ENCODE assay signal across 8 mouse cellular contexts in the genomic region with DNA sequence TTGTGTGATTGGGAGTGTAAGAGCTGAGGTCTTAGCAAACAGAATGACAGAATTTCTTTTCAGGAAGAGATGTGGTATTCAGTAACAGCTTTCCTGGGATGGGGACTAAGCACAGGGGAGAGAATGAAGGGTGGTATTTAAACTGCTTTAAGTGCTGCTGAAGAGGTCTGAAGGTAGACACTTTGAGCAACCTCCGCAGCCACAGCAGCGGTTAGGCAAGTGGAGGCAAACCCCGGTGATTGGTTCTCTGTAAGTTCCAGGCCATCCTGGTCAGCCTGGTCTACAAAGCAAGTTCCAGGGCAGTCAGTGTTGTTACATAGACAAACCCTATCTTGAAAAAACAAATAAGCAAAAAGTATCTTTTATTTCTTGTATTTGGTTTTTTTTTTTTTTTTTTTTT. TPM values are rescaled to one million over a fixed set of nuclear protein-coding genes. Genes with fewer than 3 reads are reported as not detected.
A peak's percentile ranks its signal among the peaks of the same experiment; 100 is the strongest.
DNase-seq lines count a peak whose midpoint lies in the region; ATAC-seq and TF ChIP-seq lines count a peak whose summit lies in the region.

No protein-coding gene starts in this region.

- no peaks in the 10 kb centered on the region for H3K27me3 ChIP-seq in megakaryocyte, embryonic 14.5 days (replicated peaks)
- H3K27me3 ChIP-seq in forebrain, embryonic 12.5 days = no peaks in the 10 kb centered on the region
- no peaks in the 10 kb centered on the region for H3K27me3 ChIP-seq in liver, embryonic 14.5 days (ENCODE audit: control insufficient read depth, insufficient read depth, low read length)
- H3K27me3 ChIP-seq in stomach, embryonic 15.5 days (replicated peaks) = no peaks in the 10 kb centered on the region

- H3K9me3 ChIP-seq in megakaryocyte, embryonic 14.5 days = no peaks in the 10 kb centered on the region
- H3K9me3 ChIP-seq in forebrain, embryonic 12.5 days = no peaks in the 10 kb centered on the region
- H3K9me3 ChIP-seq in liver, embryonic 14.5 days (ENCODE audit: control insufficient read depth, low read length) = no peaks in the 10 kb centered on the region
- H3K9me3 ChIP-seq in stomach, embryonic 15.5 days = no peaks in the 10 kb centered on the region

- peaks cover 48% of the 10 kb centered on the region for H3K36me3 ChIP-seq in megakaryocyte, embryonic 14.5 days (replicated peaks; ENCODE audit: low read length)
- peaks cover 26% of the 10 kb centered on the region for H3K36me3 ChIP-seq in forebrain, embryonic 12.5 days (replicated peaks)
- peaks cover 28% of the 10 kb centered on the region for H3K36me3 ChIP-seq in liver, embryonic 14.5 days (replicated peaks; ENCODE audit: control insufficient read depth, insufficient read depth, low read depth)
- H3K36me3 ChIP-seq in stomach, embryonic 15.5 days = peaks cover 23% of the 10 kb centered on the region

- TF ChIP-seq CTCF in liver, embryonic 14.5 days (IDR thresholded peaks at IDR 0.05; ENCODE audit: low read depth) = no peak

- H3K4me3 ChIP-seq in megakaryocyte, embryonic 14.5 days (replicated peaks) = peak overlapping the region; percentile 95
- peak overlapping the region; percentile 59 for H3K4me3 ChIP-seq in forebrain, embryonic 12.5 days (replicated peaks)
- peak overlapping the region; percentile 84 to 97 for H3K4me3 ChIP-seq in liver, embryonic 14.5 days (ENCODE audit: insufficient read depth in 1 of 2, low read depth in 2 of 2, low read length in 2 of 2)
- H3K4me3 ChIP-seq in stomach, embryonic 15.5 days (replicated peaks) = peak overlapping the region; percentile 64

- peak overlapping the region; percentile 71; the same call in 1 of the 2 replicates for H3K9ac ChIP-seq in forebrain, embryonic 12.5 days
- peak overlapping the region; percentile 91 for H3K9ac ChIP-seq in liver, embryonic 14.5 days (replicated peaks)
- H3K9ac ChIP-seq in stomach, embryonic 15.5 days = 0 out of 2 replicates have a peak overlapping the region, but pooled peaks have one; percentile 46

- no peak for DNase-seq in liver, embryonic 14.5 days (ENCODE audit: low read depth in 3 of 3, low spot score in 3 of 3)
- DNase-seq in layer of hippocampus, adult 9-10 months (ENCODE audit: low spot score) = no peak
- DNase-seq in urinary bladder, postnatal 36 days (ENCODE audit: low spot score in 2 of 2) = no peak
- no peak for DNase-seq in spleen, postnatal 36 days (ENCODE audit: low spot score in 2 of 2)

- peak overlapping the region; percentile 93 for H3K4me2 ChIP-seq in forebrain, embryonic 12.5 days
- H3K4me2 ChIP-seq in liver, embryonic 14.5 days (ENCODE audit: low read depth) = peak overlapping the region; percentile 71
- peak overlapping the region; percentile 64 for H3K4me2 ChIP-seq in stomach, embryonic 15.5 days

- 32% methylated on average over 3 of the region's 3 CpGs for WGBS in forebrain, embryonic 12.5 days
- WGBS in liver, embryonic 14.5 days (ENCODE audit: insufficient replicate concordance) = 35% methylated on average over 3 of the region's 3 CpGs
- 15% methylated on average over 3 of the region's 3 CpGs for WGBS in stomach, embryonic 15.5 days

- peaks cover 67% of the 10 kb centered on the region for H3K4me1 ChIP-seq in megakaryocyte, embryonic 14.5 days
- H3K4me1 ChIP-seq in forebrain, embryonic 12.5 days = peaks cover 53% of the 10 kb centered on the region
- H3K4me1 ChIP-seq in liver, embryonic 14.5 days (replicated peaks; ENCODE audit: control insufficient read depth in 2 of 2, insufficient read depth in 2 of 2, low read length in 1 of 2) = peaks cover 45 to 60% of the 10 kb centered on the region in 2 experiments
- H3K4me1 ChIP-seq in stomach, embryonic 15.5 days = peaks cover 51% of the 10 kb centered on the region

- H3K27ac ChIP-seq in forebrain, embryonic 12.5 days = peak overlapping the region; percentile 93; the same call in 1 of the 2 replicates
- H3K27ac ChIP-seq in liver, embryonic 14.5 days = peak overlapping the region; percentile 92
- H3K27ac ChIP-seq in stomach, embryonic 15.5 days = peak overlapping the region; percentile 99

- ATAC-seq in megakaryocyte, adult 5-6 weeks (ENCODE audit: poor library complexity, severe bottlenecking) = no peak
- ATAC-seq in forebrain, embryonic 12.5 days (ENCODE audit: low FRiP score) = no peak
- ATAC-seq in liver, embryonic 14.5 days (ENCODE audit: insufficient read depth) = no peak
- ATAC-seq in stomach, embryonic 15.5 days (ENCODE audit: insufficient read depth, low FRiP score, low read depth) = no peak

- TF ChIP-seq EP300 in liver, embryonic 14.5 days (IDR thresholded peaks at IDR 0.05; ENCODE audit: low read depth) = no peak

RNA-seq across cellular contexts. Expression of a gene that starts 1.7 kb away (rescaled TPM):
- 22.7 and 67.6 TPM in 2 replicates for polyA plus RNA-seq in megakaryocyte, embryonic 14.5 days (2012; ENCODE audit: insufficient read depth, low replicate concordance)
- 42.9 and 51.6 TPM in 2 replicates for total RNA-seq in megakaryocyte, adult 5-6 weeks (2015)
- total RNA-seq in megakaryocyte, adult 5-6 weeks (2017) = 52.4 and 55.1 TPM in 2 replicates
- 28.4 and 30.9 TPM in 2 replicates for polyA plus RNA-seq in forebrain, embryonic 12.5 days (2016; fragmentation: Nextera tagmentation; extraction: Ambion mirVana)
- polyA plus RNA-seq in liver, embryonic 14.5 days (2012; rRNA removed) = 36.9 and 38.8 TPM in 2 replicates
- 27.5 and 30.6 TPM in 2 replicates for polyA plus RNA-seq in liver, embryonic 14.5 days (2014; fragmentation: Nextera tagmentation; extraction: Ambion mirVana)
- polyA plus RNA-seq in stomach, embryonic 15.5 days (2015; fragmentation: Nextera tagmentation; extraction: Ambion mirVana) = 84.6 and 103 TPM in 2 replicates

RNA-seq across cellular contexts. Expression of a gene that starts 1.8 kb away (rescaled TPM):
- polyA plus RNA-seq in megakaryocyte, embryonic 14.5 days (2012; ENCODE audit: insufficient read depth, low replicate concordance) = 16.4 and 53.9 TPM in 2 replicates
- 157 and 174 TPM in 2 replicates for total RNA-seq in megakaryocyte, adult 5-6 weeks (2015)
- 126 and 134 TPM in 2 replicates for total RNA-seq in megakaryocyte, adult 5-6 weeks (2017)
- polyA plus RNA-seq in forebrain, embryonic 12.5 days (2016; fragmentation: Nextera tagmentation; extraction: Ambion mirVana) = 363 and 395 TPM in 2 replicates
- 133 and 172 TPM in 2 replicates for polyA plus RNA-seq in liver, embryonic 14.5 days (2012; rRNA removed)
- 288 and 295 TPM in 2 replicates for polyA plus RNA-seq in liver, embryonic 14.5 days (2014; fragmentation: Nextera tagmentation; extraction: Ambion mirVana)
- polyA plus RNA-seq in stomach, embryonic 15.5 days (2015; fragmentation: Nextera tagmentation; extraction: Ambion mirVana) = 409 and 450 TPM in 2 replicates

RNA-seq across cellular contexts. Expression of a gene that starts 8.3 kb away (rescaled TPM):
- 23.1 and 23.4 TPM in 2 replicates for polyA plus RNA-seq in megakaryocyte, embryonic 14.5 days (2012; ENCODE audit: insufficient read depth, low replicate concordance)
- 9.7 and 11.6 TPM in 2 replicates for total RNA-seq in megakaryocyte, adult 5-6 weeks (2015)
- total RNA-seq in megakaryocyte, adult 5-6 weeks (2017) = 10.8 and 11.8 TPM in 2 replicates
- 32.2 and 33.1 TPM in 2 replicates for polyA plus RNA-seq in forebrain, embryonic 12.5 days (2016; fragmentation: Nextera tagmentation; extraction: Ambion mirVana)
- 8.7 and 9.2 TPM in 2 replicates for polyA plus RNA-seq in liver, embryonic 14.5 days (2012; rRNA removed)
- polyA plus RNA-seq in liver, embryonic 14.5 days (2014; fragmentation: Nextera tagmentation; extraction: Ambion mirVana) = 13.0 and 13.2 TPM in 2 replicates
- polyA plus RNA-seq in stomach, embryonic 15.5 days (2015; fragmentation: Nextera tagmentation; extraction: Ambion mirVana) = 23.6 and 29.4 TPM in 2 replicates

RNA-seq across cellular contexts. Expression of a gene that starts 10.0 kb away (rescaled TPM):
- 35.3 and 137 TPM in 2 replicates for polyA plus RNA-seq in megakaryocyte, embryonic 14.5 days (2012; ENCODE audit: insufficient read depth, low replicate concordance)
- total RNA-seq in megakaryocyte, adult 5-6 weeks (2015) = 23.2 and 28.2 TPM in 2 replicates
- 11.2 and 18.2 TPM in 2 replicates for total RNA-seq in megakaryocyte, adult 5-6 weeks (2017)
- 47.2 and 48.8 TPM in 2 replicates for polyA plus RNA-seq in forebrain, embryonic 12.5 days (2016; fragmentation: Nextera tagmentation; extraction: Ambion mirVana)
- 12.9 and 15.2 TPM in 2 replicates for polyA plus RNA-seq in liver, embryonic 14.5 days (2012; rRNA removed)
- 8.4 and 10.7 TPM in 2 replicates for polyA plus RNA-seq in liver, embryonic 14.5 days (2014; fragmentation: Nextera tagmentation; extraction: Ambion mirVana)
- polyA plus RNA-seq in stomach, embryonic 15.5 days (2015; fragmentation: Nextera tagmentation; extraction: Ambion mirVana) = 35.1 and 37.1 TPM in 2 replicates

RNA-seq across cellular contexts. Expression of a gene that starts 16.5 kb away (rescaled TPM):
- 23.0 and 29.3 TPM in 2 replicates for polyA plus RNA-seq in megakaryocyte, embryonic 14.5 days (2012; ENCODE audit: insufficient read depth, low replicate concordance)
- 15.5 and 19.9 TPM in 2 replicates for total RNA-seq in megakaryocyte, adult 5-6 weeks (2015)
- total RNA-seq in megakaryocyte, adult 5-6 weeks (2017) = 33.1 and 39.6 TPM in 2 replicates
- polyA plus RNA-seq in forebrain, embryonic 12.5 days (2016; fragmentation: Nextera tagmentation; extraction: Ambion mirVana) = 14.4 and 14.7 TPM in 2 replicates
- polyA plus RNA-seq in liver, embryonic 14.5 days (2012; rRNA removed) = 2.2 and 3.1 TPM in 2 replicates
- polyA plus RNA-seq in liver, embryonic 14.5 days (2014; fragmentation: Nextera tagmentation; extraction: Ambion mirVana) = 2.8 and 3.3 TPM in 2 replicates
- 39.9 and 40.1 TPM in 2 replicates for polyA plus RNA-seq in stomach, embryonic 15.5 days (2015; fragmentation: Nextera tagmentation; extraction: Ambion mirVana)
